Mouse (Mus musculus) retina, postnatal 1 day (tissue): ENCODE data around the gene Cfap126.
A peak's percentile ranks its signal among the peaks of the same experiment; 100 is the strongest.
"Not testable (repeated sequence)": the region's sequence is repeated elsewhere in the genome, so short reads cannot be mapped to it uniquely, and the experiment has no call there.

Experiments used
- DNase-seq: peaks from one replicate; pipeline ENCODE4 v3.0.0-alpha.2; 2012

Cfap126 gene

DNA sequence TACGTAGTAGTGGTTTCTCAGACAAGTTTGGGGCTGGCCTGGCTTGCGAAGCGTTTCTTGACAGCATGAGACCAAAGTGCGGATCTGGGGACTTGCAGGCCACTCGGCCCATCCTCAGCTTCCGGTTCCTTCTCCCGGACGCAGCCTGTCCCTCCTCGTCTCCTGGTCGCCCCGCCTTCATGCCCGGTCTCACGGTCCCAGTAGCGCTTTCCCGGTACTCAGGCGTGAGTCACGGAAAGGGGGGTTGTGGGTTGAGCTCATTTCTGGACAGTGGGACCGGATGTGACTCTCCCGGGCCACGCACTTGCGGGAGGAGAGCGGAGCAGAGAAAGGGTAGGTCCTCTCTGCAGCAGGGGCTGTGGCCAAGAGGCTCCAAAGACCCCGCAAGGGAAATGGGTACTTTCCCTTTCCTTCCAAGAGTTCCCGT is at the start of gene Cfap126:
Gene Cfap126, plus strand, starts transcription at position 46 of the 427 bp plus-strand sequence.
- peak; percentile 82 for DNase-seq

GRCm38 (mm10) chr1:171064491-171065242 is 49.1 kb upstream of the Cfap126 start, which contains the start of gene Fcgr3:
TSS of gene Fcgr3 (minus strand) at chr1:171064935.
- peak; percentile 86 for DNase-seq

- not testable (repeated sequence) for DNase-seq
These were observed 48.5 kb upstream of the Cfap126 start for GRCm38 (mm10) chr1:171065243-171065587.

GRCm38 (mm10) chr1:171065768-171066167 is 48.0 kb upstream of the Cfap126 start:
- DNase-seq, result not testable (repeated sequence)

GRCm38 (mm10) chr1:171066583-171066982 is 47.1 kb upstream of the Cfap126 start:
- DNase-seq, result not testable (repeated sequence)

- peak; percentile 24 for DNase-seq
These were observed 45.8 kb upstream of the Cfap126 start for GRCm38 (mm10) chr1:171067928-171068327.

DNA sequence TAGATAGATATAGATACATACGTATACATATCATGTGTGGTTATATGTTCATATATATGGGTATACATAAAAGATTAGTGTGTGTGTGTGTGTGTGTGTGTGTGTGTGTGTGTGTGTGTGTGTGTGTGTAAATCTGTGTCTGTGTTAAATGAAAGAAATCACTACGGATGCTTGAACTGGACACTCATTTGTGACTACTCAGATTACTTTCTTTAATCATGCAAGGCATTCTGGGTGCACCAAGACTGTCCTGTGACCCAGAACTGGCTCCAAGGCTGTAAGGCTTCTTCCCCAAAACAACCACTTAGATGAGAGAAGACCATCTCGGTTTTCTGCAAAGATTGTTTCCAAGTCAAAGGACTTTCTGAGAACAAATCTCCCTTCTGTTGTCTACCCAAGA is 44.2 kb upstream of the Cfap126 start:
- peak; percentile 49 for DNase-seq

DNA sequence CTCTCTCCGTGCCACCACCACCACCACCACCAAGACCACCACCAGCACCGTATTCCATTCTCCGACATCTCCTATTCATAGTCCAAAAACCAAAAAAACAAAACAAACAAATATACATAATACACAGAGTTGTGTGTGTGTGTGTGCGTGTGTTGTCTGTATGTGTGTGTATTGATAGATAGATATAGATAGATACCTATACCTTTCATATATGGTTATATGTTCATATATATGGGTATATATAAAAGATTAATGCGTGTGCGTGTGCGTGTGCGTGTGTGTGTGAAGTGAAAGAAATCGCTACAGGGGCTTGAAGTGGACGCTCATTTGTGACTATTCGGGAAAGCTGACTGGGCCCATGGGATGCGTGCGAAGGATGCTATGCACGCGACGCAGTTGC is 42.8 kb upstream of the Cfap126 start:
- not testable (repeated sequence) for DNase-seq

GRCm38 (mm10) chr1:171071726-171072125 is 42.0 kb upstream of the Cfap126 start:
- not testable (repeated sequence) for DNase-seq

DNA sequence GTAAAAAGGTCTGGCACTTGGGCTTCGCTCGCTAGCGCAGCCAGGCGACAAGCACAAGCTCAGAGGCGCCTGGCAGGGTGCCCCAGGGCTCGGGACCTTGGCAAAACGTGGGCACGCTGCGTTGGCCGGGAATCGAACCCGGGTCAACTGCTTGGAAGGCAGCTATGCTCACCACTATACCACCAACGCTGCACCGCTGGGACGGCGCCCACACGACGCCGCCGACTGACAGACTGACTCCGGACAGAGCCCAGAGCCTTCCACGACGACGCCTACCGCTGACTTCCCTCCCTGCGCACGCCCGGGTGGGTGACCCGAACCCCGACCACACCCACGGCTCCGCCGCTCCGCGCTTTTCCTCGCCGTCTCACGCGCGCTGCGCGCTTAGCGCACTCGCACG is 41.5 kb upstream of the Cfap126 start:
- DNase-seq, result not testable (repeated sequence)

DNA sequence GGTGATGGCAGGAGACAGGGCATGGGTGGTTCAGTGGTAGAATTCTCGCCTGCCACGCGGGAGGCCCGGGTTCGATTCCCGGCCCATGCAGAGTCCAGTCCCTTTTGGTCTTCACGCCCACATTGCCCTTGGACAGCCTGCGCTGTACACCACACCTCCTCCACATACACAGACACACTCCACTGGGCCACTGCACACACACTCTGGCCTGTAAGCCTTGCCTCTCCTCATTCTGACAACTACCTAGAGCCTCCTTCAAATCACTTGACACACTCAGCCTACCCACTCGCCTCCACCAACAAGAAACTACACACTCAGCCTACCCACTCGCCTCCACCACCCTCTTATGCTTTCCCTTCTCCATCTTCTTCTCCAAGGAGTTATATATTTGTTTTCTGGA is 39.4 kb upstream of the Cfap126 start:
- peak; percentile 58 for DNase-seq

- not testable (repeated sequence) for DNase-seq
These were observed 37.5 kb upstream of the Cfap126 start for GRCm38 (mm10) chr1:171076176-171076575.

DNA sequence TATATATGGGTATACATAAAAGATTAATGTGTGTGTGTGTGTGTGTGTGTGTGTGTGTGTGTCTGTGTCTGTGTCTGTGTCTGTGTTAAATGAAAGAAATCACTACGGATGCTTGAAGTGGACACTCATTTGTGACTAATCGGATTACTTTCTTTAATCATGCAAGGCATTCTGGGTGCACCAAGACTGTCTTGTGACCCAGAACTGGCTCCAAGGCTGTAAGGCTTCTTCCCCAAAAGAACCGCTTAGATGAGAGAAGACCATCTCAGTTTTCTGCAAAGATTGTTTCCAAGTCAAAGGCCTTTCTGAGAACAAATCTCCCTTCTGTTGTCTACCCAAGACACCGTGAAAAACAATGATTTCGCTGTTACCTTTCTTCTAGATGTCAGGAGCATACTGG is 36.5 kb upstream of the Cfap126 start:
- DNase-seq, result peak; percentile 40

- not testable (repeated sequence) for DNase-seq
These were observed 35.8 kb upstream of the Cfap126 start for GRCm38 (mm10) chr1:171077955-171078354.

GRCm38 (mm10) chr1:171078419-171078818 is 35.3 kb upstream of the Cfap126 start:
- DNase-seq, result not testable (repeated sequence)

- not testable (repeated sequence) for DNase-seq
These were observed 34.4 kb upstream of the Cfap126 start for GRCm38 (mm10) chr1:171079345-171079744.

- DNase-seq, result not testable (repeated sequence)
These were observed 33.9 kb upstream of the Cfap126 start for GRCm38 (mm10) chr1:171079825-171080224.

GRCm38 (mm10) chr1:171081512-171082231 is 32.0 kb upstream of the Cfap126 start:
- DNase-seq, result not testable (repeated sequence)

- DNase-seq, result peak; percentile 55
These were observed 28.0 kb upstream of the Cfap126 start for GRCm38 (mm10) chr1:171085718-171086117.

DNA sequence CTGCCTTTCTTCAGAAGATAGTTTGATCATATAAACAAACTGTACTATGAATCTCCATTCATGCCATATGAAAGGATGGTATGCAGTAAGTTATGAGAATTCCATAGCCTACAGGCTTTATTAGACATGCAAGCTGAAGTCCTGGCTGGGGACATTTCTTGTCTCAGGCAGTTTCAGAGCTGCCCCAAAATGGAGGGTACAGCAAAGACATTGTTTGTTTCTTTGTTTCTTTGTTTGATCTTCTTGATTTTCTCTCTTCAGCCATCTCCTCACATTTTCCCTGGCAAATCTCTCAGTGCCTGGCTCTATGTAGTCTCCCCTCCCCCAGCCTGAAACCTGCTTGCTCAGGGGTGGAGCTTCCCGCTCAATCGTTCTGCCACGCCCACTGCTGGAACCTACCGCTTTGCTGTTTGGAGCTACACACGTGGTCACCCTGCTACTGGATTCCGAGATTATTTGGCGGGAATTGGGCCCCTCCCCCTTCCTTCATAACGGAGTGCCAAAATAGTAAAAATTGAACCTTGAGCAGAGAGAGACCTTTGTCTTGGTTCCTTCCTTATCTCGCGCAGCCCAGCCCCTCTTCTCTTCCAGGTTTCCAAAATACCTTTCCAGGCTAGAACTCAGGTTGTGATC is 25.4 kb upstream of the Cfap126 start:
- DNase-seq, result peak; percentile 43

DNA sequence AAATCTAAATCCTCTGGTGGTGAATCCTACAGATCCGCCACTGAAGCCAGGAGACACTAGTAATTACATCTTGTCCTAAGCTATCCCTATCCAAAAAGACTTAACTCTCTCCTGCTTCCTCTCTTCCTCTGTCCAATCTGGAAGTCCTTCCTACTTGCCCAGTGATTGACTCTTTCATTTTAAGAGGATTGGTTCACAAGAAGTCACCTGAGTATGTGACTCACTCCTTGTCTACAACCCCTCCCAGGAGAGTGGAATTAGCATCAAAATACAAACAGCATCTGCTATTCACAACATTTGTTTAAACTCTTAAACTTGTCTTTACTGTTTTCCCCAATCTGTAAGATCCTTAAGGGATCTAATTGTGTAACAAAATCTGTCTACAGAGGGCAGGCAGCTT is 23.8 kb upstream of the Cfap126 start:
- DNase-seq, result no peak

- no peak for DNase-seq
These were observed 23.0 kb upstream of the Cfap126 start for GRCm38 (mm10) chr1:171090761-171091160.

DNA sequence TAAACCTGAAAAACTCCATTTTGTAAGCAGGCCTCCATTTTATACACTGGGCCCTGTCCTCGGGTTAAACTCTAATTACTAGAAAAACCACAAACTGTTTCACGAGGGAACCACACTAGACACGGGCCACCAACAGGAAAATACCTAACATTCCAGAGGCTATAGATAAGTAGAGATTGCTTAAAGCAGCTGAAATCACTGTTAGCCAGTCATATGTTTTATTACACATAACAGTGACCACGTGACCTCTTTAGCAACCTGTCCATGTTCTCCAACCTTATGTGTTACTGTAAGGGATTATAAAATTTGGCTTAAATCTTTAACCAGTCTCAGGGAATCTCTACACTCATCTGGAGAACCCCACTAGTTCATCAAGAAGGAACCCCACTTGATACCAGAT is 19.3 kb upstream of the Cfap126 start:
- DNase-seq, result no peak
